Mouse (Mus musculus) skeletal muscle tissue, postnatal 0 days (tissue): ENCODE results near the gene C9. TPM values are rescaled to one million over a fixed set of nuclear protein-coding genes. Genes with fewer than 3 reads are reported as not detected.

Source experiments
- polyA plus RNA-seq: library from polyadenylated mRNA; unstranded; fragments of >200 nt; fragmentation: Nextera tagmentation; extraction: Ambion mirVana; gene quantifications from 2 replicates; pipeline ENCODE4 v1.2.1, GENCODE M21; 2015

The C9 gene
- polyA plus RNA-seq, result not detected in 2 replicates

GRCm38 (mm10) chr15:6445135-6445534, at the start of gene C9:
TSS of gene C9 (plus strand) at chr15:6445327.

GRCm38 (mm10) chr15:6522653-6523167, 77.6 kb downstream of the C9 start, which contains the start of gene Fyb:
TSS of gene Fyb (plus strand) at chr15:6522853.

Other genes with a start within 250 kb of the C9 start
- gene Dab2, start 145.5 kb upstream of the C9 start, polyA plus RNA-seq, result 29.3 and 43.0 TPM in 2 replicates
- gene Fyb, start 77.5 kb downstream of the C9 start, polyA plus RNA-seq, result 8.3 and 12.4 TPM in 2 replicates